Mouse (Mus musculus): ENCODE measurements around the gene Clec16a.

GRCm38 (mm10) chr16:10495824-10496298 is 49.3 kb upstream of the Clec16a start:
- TF ChIP-seq CTCF (IDR thresholded peaks at IDR 0.05; ENCODE audit: borderline replicate concordance, control insufficient read depth, extremely low read depth, insufficient read depth, low read length, poor library complexity) (no peak), POLR2A (IDR thresholded peaks at IDR 0.05; ENCODE audit: control insufficient read depth, extremely low read depth, insufficient read depth, low read length, poor library complexity) (no peak)
